Mouse (Mus musculus) heart, embryonic 14.5 days (tissue): ENCODE results near the gene Cdkn1a. TPM values are rescaled to one million over a fixed set of nuclear protein-coding genes. Genes with fewer than 3 reads are reported as not detected.

ENCODE experiments used
- ATAC-seq: fragments of 200-750 bp; cut with Nextera tagmentation; 2 replicates; pipeline ENCODE4 v1.8.0; 2017; ENCODE audit warnings: low read depth, moderate TSS enrichment; ENCODE audit not compliant: insufficient number of reproducible peaks, insufficient read depth, low FRiP score
- H3K27ac ChIP-seq, 2 experiments: fragments of 200-500 bp in 1 of 2; fragments of 300-500 bp in 1 of 2; sonication (generic) in 1 of 2; replicated peaks in 1 of 2; 2 replicates each; pipeline ENCODE4 v1.5.1; 2012 to 2014; ENCODE audit warnings: low read depth in 2 of 2, low read length in 2 of 2, control low read depth in 1 of 2, mild to moderate bottlenecking in 1 of 2, mixed read lengths in 1 of 2; ENCODE audit not compliant: control insufficient read depth in 1 of 2, insufficient read depth in 1 of 2
- H3K27me3 ChIP-seq: fragments of 300-500 bp; sonication (generic); 2 replicates; pipeline ENCODE4 v1.6.1; 2014; ENCODE audit warnings: mild to moderate bottlenecking, low read length, control low read depth; ENCODE audit not compliant: control insufficient read depth, insufficient read depth
- H3K36me3 ChIP-seq: fragments of 300-500 bp; sonication (generic); 2 replicates; pipeline ENCODE4 v1.6.1; 2014; ENCODE audit warnings: mild to moderate bottlenecking, control low read depth, low read length, mixed read lengths; ENCODE audit not compliant: control insufficient read depth, insufficient read depth
- H3K4me1 ChIP-seq, 2 experiments: fragments of 200-500 bp in 1 of 2; fragments of 300-500 bp in 1 of 2; sonication (generic) in 1 of 2; 2 replicates each; pipeline ENCODE4 v1.6.1; 2012 to 2014; ENCODE audit warnings: low read length in 2 of 2, control low read depth in 1 of 2, mixed read lengths in 1 of 2; ENCODE audit not compliant: control insufficient read depth in 2 of 2, insufficient read depth in 2 of 2
- H3K4me2 ChIP-seq: fragments of 300-500 bp; sonication (generic); 2 replicates; pipeline ENCODE4 v1.6.1; 2014; ENCODE audit warnings: mild to moderate bottlenecking, low read length
- H3K4me3 ChIP-seq, 2 experiments: fragments of 200-500 bp in 1 of 2; fragments of 300-500 bp in 1 of 2; sonication (generic) in 1 of 2; 2 replicates each; pipeline ENCODE4 v1.5.1; 2012 to 2014; ENCODE audit warnings: low read length in 2 of 2, mild to moderate bottlenecking in 2 of 2, control low read depth in 1 of 2, low read depth in 1 of 2, moderate library complexity in 1 of 2; ENCODE audit not compliant: control insufficient read depth in 1 of 2, insufficient read depth in 1 of 2
- H3K9ac ChIP-seq: fragments of 300-500 bp; sonication (generic); 2 replicates; pipeline ENCODE4 v1.6.1; 2014; ENCODE audit warnings: mild to moderate bottlenecking, low read length
- H3K9me3 ChIP-seq: fragments of 300-500 bp; sonication (generic); 2 replicates; pipeline ENCODE4 v1.6.1; 2016; ENCODE audit warnings: low read length, control low read depth; ENCODE audit not compliant: control insufficient read depth
- WGBS: fragments of 180-500 bp; shearing (Covaris S2); extraction: QIAGEN DNeasy Blood & Tissue Kit; methylation state at CpG from one replicate; pipeline ENCODE4 v1.1.7; 2014; 5-methylcytosine and 5-hydroxymethylcytosine counted together
- polyA plus RNA-seq: library from polyadenylated mRNA; unstranded; fragments of >200 nt; fragmentation: Nextera tagmentation; extraction: Ambion mirVana; gene quantifications from 2 replicates; pipeline ENCODE4 v1.2.1, GENCODE M21; 2014

Gene Cdkn1a
- polyA plus RNA-seq, 1 experiment from 2014 or later = 51.7 TPM

DNA sequence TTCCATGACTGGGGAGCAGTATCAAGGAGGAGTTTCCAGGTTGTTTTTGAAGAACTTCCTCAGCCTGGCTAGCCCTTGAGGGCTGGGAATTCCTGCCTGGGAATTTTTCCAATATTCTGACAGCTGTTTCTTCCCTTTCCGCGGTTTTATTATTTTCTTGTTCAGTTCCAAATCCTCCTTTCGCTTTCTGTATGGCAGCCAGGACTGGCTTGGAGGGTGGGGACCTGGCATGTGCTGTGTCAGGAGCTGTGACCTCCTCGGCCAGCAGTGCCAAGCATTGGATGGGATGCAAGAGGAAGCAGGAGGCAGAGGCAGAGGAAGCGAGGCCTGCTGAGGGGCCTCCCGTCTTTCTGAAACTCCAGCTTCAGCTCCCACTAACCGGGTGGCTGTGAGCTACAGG, 36.9 kb upstream of the Cdkn1a start:
- H3K4me1 ChIP-seq = peaks cover 31 to 45% of the 10 kb centered on the region in 2 experiments
- H3K27me3 ChIP-seq = no peaks in the 10 kb centered on the region
- H3K9ac ChIP-seq = no peak overlapping the region
- no peak for ATAC-seq
- no peak overlapping the region for H3K4me2 ChIP-seq
- no peak overlapping the region for H3K4me3 ChIP-seq
- no peaks in the 10 kb centered on the region for H3K9me3 ChIP-seq
- no peaks in the 10 kb centered on the region for H3K36me3 ChIP-seq
- peak overlapping the region in 1 of 2 experiments; percentile 7; a peak in 1 of 4 replicates for H3K27ac ChIP-seq
- WGBS = 45% methylated on average over 7 of the region's 7 CpGs

DNA sequence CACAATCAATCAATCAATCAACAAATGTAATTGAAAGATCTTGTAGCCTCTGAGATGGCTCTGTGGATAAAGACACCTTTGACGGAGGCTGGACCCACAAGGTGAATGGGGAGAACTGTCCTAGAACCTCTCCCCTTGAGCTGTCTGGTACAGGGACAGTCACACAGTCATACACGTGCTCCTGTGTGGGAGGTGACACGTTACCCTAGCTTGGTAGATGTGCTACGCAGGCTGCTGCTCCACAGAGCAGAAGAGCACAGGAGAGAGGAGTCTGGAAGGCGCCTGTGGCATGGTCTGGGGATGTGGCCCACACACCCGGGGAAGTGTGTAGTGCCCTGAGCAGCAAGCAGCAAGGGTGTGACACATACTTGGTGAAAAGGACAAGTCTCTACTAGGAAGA, 36.3 kb upstream of the Cdkn1a start:
- H3K4me2 ChIP-seq = no peak overlapping the region
- H3K36me3 ChIP-seq = no peaks in the 10 kb centered on the region
- no peaks in the 10 kb centered on the region for H3K27me3 ChIP-seq
- ATAC-seq = 0 out of 2 replicates have a peak, but pooled peaks have one; percentile 15
- no peak overlapping the region for H3K4me3 ChIP-seq
- no peak overlapping the region for H3K9ac ChIP-seq
- no peaks in the 10 kb centered on the region for H3K9me3 ChIP-seq
- peaks cover 34 to 47% of the 10 kb centered on the region in 2 experiments for H3K4me1 ChIP-seq
- WGBS = 79% methylated on average over 6 of the region's 6 CpGs
- peak overlapping the region in 1 of 2 experiments; percentile 7; a peak in 1 of 4 replicates for H3K27ac ChIP-seq

DNA sequence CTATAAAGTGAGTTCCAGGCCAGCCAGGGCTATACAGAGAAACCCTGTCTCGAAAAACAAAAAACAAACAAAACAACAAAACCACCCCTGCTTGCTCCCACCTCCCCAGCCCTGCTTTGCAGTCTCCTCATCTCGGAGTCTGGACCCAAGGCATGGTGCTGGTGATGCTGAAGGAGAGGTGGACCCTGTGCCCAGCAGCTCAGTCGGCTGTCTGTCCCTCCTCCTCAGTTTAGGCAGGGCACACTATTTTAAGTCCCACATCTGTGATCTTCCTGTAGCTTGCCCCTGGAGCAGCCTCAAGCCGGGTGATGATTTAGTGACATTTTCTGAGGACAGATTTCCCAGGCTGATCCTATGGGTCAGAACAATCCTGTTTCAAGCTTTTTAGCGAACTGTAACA, 35.2 kb upstream of the Cdkn1a start:
- no peak overlapping the region for H3K9ac ChIP-seq
- no peak overlapping the region for H3K4me2 ChIP-seq
- 67% methylated on average over 5 of the region's 5 CpGs for WGBS
- ATAC-seq = no peak
- peaks cover 31 to 38% of the 10 kb centered on the region in 2 experiments for H3K4me1 ChIP-seq
- H3K27me3 ChIP-seq = no peaks in the 10 kb centered on the region
- no peak overlapping the region for H3K27ac ChIP-seq
- no peaks in the 10 kb centered on the region for H3K36me3 ChIP-seq
- H3K9me3 ChIP-seq = no peaks in the 10 kb centered on the region
- H3K4me3 ChIP-seq = no peak overlapping the region

DNA sequence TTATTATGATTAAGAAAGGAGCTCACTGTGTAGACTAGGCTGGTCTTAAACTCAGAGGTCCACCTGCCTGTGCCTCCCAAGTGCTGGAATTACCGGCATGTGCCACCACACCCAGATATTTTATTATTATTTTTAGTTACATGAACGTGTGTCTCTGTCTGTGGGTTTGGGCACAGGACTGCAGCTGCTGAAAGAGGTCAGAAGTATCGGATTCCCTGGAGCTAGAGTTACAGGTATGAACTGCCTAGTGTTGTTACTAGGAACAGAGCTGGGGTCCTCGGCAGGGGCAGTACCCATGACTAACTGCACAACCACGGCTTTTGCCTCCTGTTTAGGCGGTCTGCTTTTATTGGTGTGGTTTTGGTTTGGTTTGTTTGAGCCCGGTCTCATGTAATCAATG, 34.6 kb upstream of the Cdkn1a start:
- H3K9me3 ChIP-seq = no peaks in the 10 kb centered on the region
- H3K36me3 ChIP-seq = no peaks in the 10 kb centered on the region
- ATAC-seq = no peak
- 34% methylated on average over 7 of the region's 7 CpGs for WGBS
- H3K9ac ChIP-seq = no peak overlapping the region
- H3K27me3 ChIP-seq = no peaks in the 10 kb centered on the region
- no peak overlapping the region for H3K4me3 ChIP-seq
- peak overlapping the region; percentile 48 for H3K4me2 ChIP-seq
- no peak overlapping the region for H3K27ac ChIP-seq
- H3K4me1 ChIP-seq = peaks cover 24 to 32% of the 10 kb centered on the region in 2 experiments

DNA sequence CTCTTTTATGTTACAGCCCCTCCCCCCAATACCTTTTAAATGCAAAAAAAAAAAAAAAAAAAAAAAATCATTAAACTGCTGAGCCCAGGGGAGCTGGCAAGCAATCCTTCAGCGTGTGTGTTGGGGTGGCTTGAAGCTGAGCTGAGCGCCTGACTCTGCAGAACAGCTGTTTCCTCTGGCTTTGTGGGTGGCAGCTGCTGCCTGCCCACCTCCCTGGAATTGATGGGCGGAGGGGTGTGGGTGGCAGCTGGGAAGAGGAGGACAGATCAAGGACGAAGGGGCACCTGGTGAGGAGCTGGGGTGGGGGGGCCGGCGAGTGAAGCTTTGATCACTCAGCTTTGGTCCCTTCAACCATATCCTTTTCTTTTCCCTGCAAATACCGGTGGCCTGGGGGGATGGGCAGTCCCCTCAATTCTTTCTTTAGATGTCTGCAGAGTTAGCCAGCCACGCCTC, 34.1 kb upstream of the Cdkn1a start:
- peak overlapping the region; percentile 48 for H3K4me2 ChIP-seq
- H3K36me3 ChIP-seq = no peaks in the 10 kb centered on the region
- H3K27ac ChIP-seq = 0 out of 4 replicates have a peak overlapping the region, but pooled peaks of 1 of the 2 experiments have one; percentile 24
- H3K9me3 ChIP-seq = no peaks in the 10 kb centered on the region
- H3K27me3 ChIP-seq = no peaks in the 10 kb centered on the region
- H3K4me1 ChIP-seq = peaks cover 26 to 32% of the 10 kb centered on the region in 2 experiments
- H3K4me3 ChIP-seq = no peak overlapping the region
- H3K9ac ChIP-seq = no peak overlapping the region; the same call in 1 of the 2 replicates
- 22% methylated on average over 8 of the region's 8 CpGs for WGBS
- ATAC-seq = no peak

DNA sequence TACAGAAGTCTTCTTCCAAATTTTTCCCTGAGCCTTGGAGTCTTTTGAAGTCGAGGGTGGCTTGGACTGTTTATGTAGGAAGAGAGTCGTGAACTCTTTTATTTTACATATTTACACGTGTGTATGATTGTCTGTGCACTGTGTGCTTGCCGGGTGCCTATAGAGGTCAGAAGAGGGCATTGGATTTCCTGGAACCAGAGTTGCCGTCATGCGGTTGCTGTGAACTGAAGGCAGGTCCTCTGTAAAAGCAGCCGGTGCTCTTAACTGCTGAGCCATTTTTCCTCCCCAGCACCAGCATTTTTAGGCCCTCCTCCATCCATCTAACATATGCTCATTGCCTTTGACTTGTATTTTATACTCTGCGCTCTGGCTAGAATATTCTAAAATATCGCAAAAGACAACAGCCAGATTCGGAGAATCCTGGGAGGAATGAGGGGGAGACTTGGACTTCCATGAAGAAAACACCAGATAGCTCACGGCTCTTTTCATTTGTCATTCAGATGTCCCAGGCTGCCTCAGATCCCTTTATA, 33.4 kb upstream of the Cdkn1a start:
- Histone ChIP-seq H3K4me2 (no peak overlapping the region), H3K4me3 (no peak overlapping the region), H3K27ac (no peak overlapping the region), H3K4me1 (peaks cover 33 to 39% of the 10 kb centered on the region in 2 experiments), H3K36me3 (no peaks in the 10 kb centered on the region), H3K27me3 (no peaks in the 10 kb centered on the region), H3K9me3 (no peaks in the 10 kb centered on the region), H3K9ac (no peak overlapping the region)
- WGBS = 86% methylated on average over 11 of the region's 11 CpGs
- no peak for ATAC-seq

DNA sequence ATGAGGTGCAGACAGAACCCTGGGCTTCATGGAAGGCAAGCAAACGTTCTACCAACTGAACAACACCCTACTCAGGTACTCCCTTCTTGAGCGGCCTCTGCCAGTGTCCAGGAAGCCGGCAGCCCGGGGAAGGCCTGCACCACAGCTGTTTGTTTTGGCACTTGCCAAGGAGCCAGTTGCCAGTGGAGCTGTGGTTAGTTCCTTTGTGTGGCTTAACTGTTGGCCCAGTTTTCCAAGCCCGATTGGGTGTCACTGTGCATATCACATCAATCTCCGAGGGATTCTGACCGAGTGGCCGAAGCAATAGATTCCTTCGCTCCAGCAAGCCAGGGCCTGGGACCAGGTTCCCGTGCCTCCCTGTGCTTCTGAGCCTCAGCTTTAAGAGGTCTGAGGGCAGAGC, 32.8 kb upstream of the Cdkn1a start:
- Histone ChIP-seq H3K4me1 (peaks cover 37 to 45% of the 10 kb centered on the region in 2 experiments), H3K36me3 (no peaks in the 10 kb centered on the region), H3K9ac (no peak overlapping the region), H3K27me3 (no peaks in the 10 kb centered on the region), H3K4me3 (no peak overlapping the region), H3K4me2 (no peak overlapping the region), H3K27ac (0 out of 4 replicates have a peak overlapping the region, but pooled peaks of 1 of the 2 experiments have one; percentile 50), H3K9me3 (no peaks in the 10 kb centered on the region)
- 55% methylated on average over 10 of the region's 10 CpGs for WGBS
- ATAC-seq = no peak

DNA sequence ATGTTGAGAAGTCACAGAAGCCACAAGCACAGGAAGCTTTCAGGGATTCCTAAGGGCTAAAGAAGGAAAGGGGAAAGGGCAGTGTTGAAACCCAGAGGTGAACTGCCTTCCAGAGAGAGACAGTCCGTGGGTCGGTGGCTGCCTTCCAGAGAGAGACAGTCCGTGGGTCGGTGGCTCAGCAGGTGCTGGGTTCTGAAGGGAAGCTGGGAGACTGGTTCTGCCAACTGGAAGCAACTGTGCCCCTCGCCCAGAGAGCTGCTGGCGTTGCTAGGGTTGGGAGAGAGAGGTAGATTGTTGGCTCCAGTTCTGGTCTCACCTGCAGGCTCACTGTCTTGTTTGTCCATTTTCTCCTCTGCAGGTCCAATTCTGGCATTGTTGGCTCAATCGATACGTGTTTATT, 32.3 kb upstream of the Cdkn1a start:
- no peak overlapping the region for H3K9ac ChIP-seq
- ATAC-seq = no peak
- peaks cover 41 to 50% of the 10 kb centered on the region in 2 experiments for H3K4me1 ChIP-seq
- H3K27me3 ChIP-seq = no peaks in the 10 kb centered on the region
- H3K9me3 ChIP-seq = no peaks in the 10 kb centered on the region
- no peak overlapping the region for H3K4me3 ChIP-seq
- H3K4me2 ChIP-seq = no peak overlapping the region
- H3K36me3 ChIP-seq = no peaks in the 10 kb centered on the region
- 60% methylated on average over 8 of the region's 8 CpGs for WGBS
- H3K27ac ChIP-seq = no peak overlapping the region
